Mouse (Mus musculus) C2C12 (cell line): ENCODE results near the gene Ifi35. TPM values are rescaled to one million over a fixed set of nuclear protein-coding genes. Genes with fewer than 3 reads are reported as not detected.

ENCODE experiments used
- H3K27me3 ChIP-seq: one replicate; pipeline ENCODE4 v1.6.1; 2011; ENCODE audit not compliant: control insufficient read depth, insufficient read depth, insufficient read length
- H3K36me3 ChIP-seq: one replicate; pipeline ENCODE4 v1.6.1; 2011; ENCODE audit not compliant: control insufficient read depth, insufficient read depth
- H3K4me3 ChIP-seq: one replicate; pipeline ENCODE4 v1.5.1; 2011; ENCODE audit warnings: mild to moderate bottlenecking, control low read depth; ENCODE audit not compliant: poor library complexity, insufficient read depth, severe bottlenecking
- H3K79me2 ChIP-seq: one replicate; pipeline ENCODE4 v1.6.1; 2011; ENCODE audit not compliant: control insufficient read depth, insufficient read depth
- H3K79me3 ChIP-seq: one replicate; pipeline ENCODE4 v1.6.1; 2011; ENCODE audit warnings: low read depth, control low read depth
- H3ac ChIP-seq: one replicate; pipeline ENCODE3; 2011; ENCODE audit warnings: low read depth; ENCODE audit not compliant: control insufficient read depth, insufficient read length
- CEBPB ChIP-seq: IDR thresholded peaks from one replicate; pipeline ENCODE4 v1.6.1; 2011; ENCODE audit warnings: low read depth, mild to moderate bottlenecking, control low read depth, moderate library complexity
- CTCF ChIP-seq: IDR thresholded peaks from one replicate; pipeline ENCODE4 v1.5.1; 2011; ENCODE audit not compliant: control insufficient read depth, insufficient read depth, insufficient read length
- FOSL1 ChIP-seq: IDR thresholded peaks from one replicate; pipeline ENCODE4 v1.8.0; 2011; ENCODE audit warnings: mild to moderate bottlenecking, low read length; ENCODE audit not compliant: poor library complexity, insufficient read depth, severe bottlenecking
- MAX ChIP-seq: IDR thresholded peaks from one replicate; pipeline ENCODE4 v1.6.1; 2011; ENCODE audit warnings: mild to moderate bottlenecking, control low read depth
- MYOD1 ChIP-seq: IDR thresholded peaks from one replicate; pipeline ENCODE4 v1.6.1; 2011; ENCODE audit warnings: low read depth; ENCODE audit not compliant: control insufficient read depth, insufficient read length
- MYOG ChIP-seq: IDR thresholded peaks from one replicate; pipeline ENCODE4 v1.6.1; 2011; ENCODE audit not compliant: control insufficient read depth, insufficient read length; ENCODE audit errors: extremely low read depth
- USF1 ChIP-seq: IDR thresholded peaks from one replicate; pipeline ENCODE4 v1.6.1; 2011; ENCODE audit warnings: low read depth, mild to moderate bottlenecking, control low read depth, moderate library complexity
- long read RNA-seq, 2 experiments: library from polyadenylated mRNA; unstranded; transcript quantifications; one replicate each; pipeline ENCODE4 v2.0.0; 2019 to 2020
- polyA plus RNA-seq: library from polyadenylated mRNA; unstranded; fragments of >200 nt; fragmentation: generic; extraction: Trizol; gene quantifications from one replicate; pipeline ENCODE4 v1.2.1, GENCODE M21; 2012; ENCODE audit warnings: missing spikeins

Gene Ifi35
- polyA plus RNA-seq, result 23.4 TPM
- long read RNA-seq, experiment 1, transcript Ifi35-201 (7 exons, 1,362 nt), result major isoform, 38 of 48 reads
- long read RNA-seq, experiment 1, partial matches to known transcripts, result 8 of 48 reads
- long read RNA-seq, experiment 1, other reads (novel, unspliced or antisense), result 1 of 48 reads
- long read RNA-seq, experiment 2, transcript Ifi35-201 (7 exons, 1,362 nt), result major isoform, 13 of 15 reads
- long read RNA-seq, experiment 2, partial matches to known transcripts, result 0 of 15 reads
- long read RNA-seq, experiment 2, other reads (novel, unspliced or antisense), result 2 of 15 reads

DNA sequence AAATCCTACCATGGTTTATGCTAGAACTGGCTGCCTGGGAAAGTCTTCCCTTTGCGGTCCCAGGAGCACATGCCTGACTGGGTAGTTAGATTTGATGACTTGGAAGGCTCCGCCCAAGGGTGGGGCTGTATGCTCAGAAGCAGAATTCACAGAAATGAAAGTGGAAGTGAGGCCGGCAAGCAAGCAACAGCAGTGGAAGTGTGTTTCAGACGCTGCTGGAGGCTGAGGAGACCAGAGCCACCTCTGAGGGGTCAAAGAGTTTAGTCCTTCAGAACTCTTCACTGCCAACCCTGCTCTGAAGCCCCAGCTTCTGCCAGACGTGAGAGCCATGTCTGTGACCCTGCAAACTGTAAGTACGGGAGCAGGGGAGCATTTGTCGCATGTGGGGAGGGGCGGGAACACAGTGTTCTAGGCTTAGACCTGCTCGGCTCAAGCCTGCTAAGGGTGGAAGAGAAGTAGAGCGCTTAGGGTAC is at the start of gene Ifi35:
Gene Ifi35, plus strand, starts transcription at position 134 of the 473 bp plus-strand sequence.
- Histone ChIP-seq H3K79me2 (peaks cover 62% of the 10 kb centered on the region), H3K79me3 (peaks cover 29% of the 10 kb centered on the region), H3ac (peak within 1 kb of the TSS; percentile 52), H3K36me3 (peaks cover 29% of the 10 kb centered on the region), H3K4me3 (peak within 1 kb of the TSS; percentile 44), H3K27me3 (no peaks in the 10 kb centered on the region)
- TF ChIP-seq MYOG, result no peak
- peak; percentile 81 for TF ChIP-seq MAX
- TF ChIP-seq CEBPB, result no peak
- TF ChIP-seq USF1, result no peak
- no peak for TF ChIP-seq FOSL1
- no peak for TF ChIP-seq MYOD1

DNA sequence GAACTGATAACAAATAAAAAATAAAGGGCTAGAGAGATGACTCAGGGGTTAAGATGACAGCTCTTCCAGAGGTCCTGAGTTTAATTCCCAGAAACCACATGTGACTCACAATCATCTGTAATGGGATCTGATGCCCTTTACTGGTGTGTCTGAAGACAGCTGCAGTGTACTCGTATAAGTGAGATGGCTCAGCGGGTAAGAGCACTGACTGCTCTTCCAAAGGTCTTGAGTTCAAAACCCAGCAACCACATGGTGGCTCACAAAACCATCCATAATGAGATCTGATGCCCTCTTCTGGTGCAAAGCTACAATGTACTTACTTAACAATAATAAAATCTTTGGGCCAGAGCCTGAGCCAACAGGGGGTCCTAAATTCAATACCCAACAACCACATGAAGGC is 32.9 kb upstream of the Ifi35 start:
- peaks cover 14% of the 10 kb centered on the region for H3K79me2 ChIP-seq
- no peaks in the 10 kb centered on the region for H3K27me3 ChIP-seq
- H3ac ChIP-seq, result no peak overlapping the region
- no peak overlapping the region for H3K4me3 ChIP-seq
- TF ChIP-seq CTCF, result no peak
- TF ChIP-seq CEBPB, result no peak
- TF ChIP-seq MAX, result peak; percentile 84
- TF ChIP-seq FOSL1, result peak; percentile 56
- peak; percentile 70 for TF ChIP-seq USF1
- no peak for TF ChIP-seq MYOG
- peak; percentile 69 for TF ChIP-seq MYOD1
- no peaks in the 10 kb centered on the region for H3K79me3 ChIP-seq
- H3K36me3 ChIP-seq, result peaks cover 32% of the 10 kb centered on the region

DNA sequence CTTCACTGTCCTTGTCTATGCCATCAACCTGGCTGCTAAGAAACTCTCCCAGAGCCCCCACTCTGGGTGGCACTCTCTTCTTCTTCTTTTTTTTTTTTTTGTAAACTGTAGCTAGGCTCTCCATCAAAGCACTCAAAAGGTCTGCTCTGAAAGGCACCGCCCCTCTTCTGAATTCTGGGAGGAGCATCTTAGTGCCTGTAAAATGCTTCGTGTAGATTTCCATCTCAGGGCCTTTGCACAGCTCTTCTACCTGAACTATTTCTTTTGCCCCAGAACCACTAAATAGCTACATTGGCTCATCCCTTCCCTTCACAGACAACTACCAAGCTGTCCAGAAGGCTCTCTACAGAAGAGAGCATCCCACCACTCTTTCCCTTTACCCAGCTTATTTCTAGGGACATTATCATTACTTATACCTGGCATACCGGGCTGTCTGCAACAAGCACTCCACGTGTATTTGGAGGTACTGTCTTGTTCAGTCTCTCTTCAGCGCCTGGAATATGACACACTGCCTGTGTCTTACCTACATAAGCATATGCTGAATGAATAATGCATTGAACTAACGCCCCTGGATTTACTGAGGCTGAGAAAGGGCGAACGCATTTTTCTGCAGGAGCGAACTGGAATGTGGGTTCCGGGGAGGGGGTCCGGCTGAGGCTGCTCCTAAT is 31.6 kb upstream of the Ifi35 start:
- Histone ChIP-seq H3K79me2 (peaks cover 14% of the 10 kb centered on the region), H3K79me3 (no peaks in the 10 kb centered on the region), H3ac (peak overlapping the region; percentile 73), H3K36me3 (peaks cover 21% of the 10 kb centered on the region), H3K27me3 (no peaks in the 10 kb centered on the region), H3K4me3 (peak overlapping the region; percentile 84)
- TF ChIP-seq MYOD1 (no peak), CEBPB (no peak), MAX (no peak), MYOG (no peak), CTCF (no peak), FOSL1 (no peak), USF1 (no peak)

DNA sequence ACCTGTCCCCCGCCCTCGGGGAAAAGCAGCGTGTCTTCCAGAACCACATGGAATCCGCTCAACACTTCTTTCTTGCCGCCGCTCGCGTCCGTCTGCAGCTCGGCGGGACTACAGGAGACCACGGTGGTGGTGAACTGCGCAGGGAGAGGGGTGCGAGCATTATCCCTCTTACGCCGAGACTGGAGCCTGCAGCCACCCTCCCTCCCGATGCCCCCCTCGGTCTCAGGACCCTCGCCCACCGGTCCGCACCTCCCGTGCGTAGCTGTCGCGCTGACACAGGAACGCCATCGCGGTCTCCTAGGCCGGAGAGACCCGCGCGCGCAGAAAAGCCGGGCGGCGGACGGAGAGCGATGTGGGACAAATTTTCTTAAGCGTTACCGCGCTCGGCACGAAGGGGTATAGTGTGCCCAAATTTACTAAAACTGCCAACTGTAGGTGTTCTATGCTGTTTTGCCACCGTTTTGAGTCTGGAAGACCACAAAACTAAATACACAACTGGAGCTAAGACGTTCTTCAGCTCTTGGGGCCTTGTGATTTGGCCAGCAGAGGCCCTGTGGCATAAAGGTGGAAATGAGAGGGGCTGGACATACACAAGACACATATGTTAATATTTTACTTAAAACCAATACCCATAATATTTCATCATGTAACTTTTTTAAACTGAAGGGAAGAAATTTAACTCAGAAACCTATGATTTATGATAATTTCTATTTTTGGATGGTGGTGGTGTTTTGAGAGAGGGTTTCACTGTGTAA is 30.9 kb upstream of the Ifi35 start, which contains the start of gene Aarsd1:
Gene Aarsd1, minus strand, starts transcription at position 515 of the 755 bp plus-strand sequence.
- TF ChIP-seq USF1 (no peak), MAX (no peak), CEBPB (no peak), MYOD1 (no peak)
- Histone ChIP-seq H3K27me3 (no peaks in the 10 kb centered on the region), H3ac (peak within 1 kb of the TSS; percentile 73), H3K79me3 (no peaks in the 10 kb centered on the region), H3K79me2 (peaks cover 14% of the 10 kb centered on the region), H3K36me3 (peaks cover 14% of the 10 kb centered on the region), H3K4me3 (peak within 1 kb of the TSS; percentile 84)

DNA sequence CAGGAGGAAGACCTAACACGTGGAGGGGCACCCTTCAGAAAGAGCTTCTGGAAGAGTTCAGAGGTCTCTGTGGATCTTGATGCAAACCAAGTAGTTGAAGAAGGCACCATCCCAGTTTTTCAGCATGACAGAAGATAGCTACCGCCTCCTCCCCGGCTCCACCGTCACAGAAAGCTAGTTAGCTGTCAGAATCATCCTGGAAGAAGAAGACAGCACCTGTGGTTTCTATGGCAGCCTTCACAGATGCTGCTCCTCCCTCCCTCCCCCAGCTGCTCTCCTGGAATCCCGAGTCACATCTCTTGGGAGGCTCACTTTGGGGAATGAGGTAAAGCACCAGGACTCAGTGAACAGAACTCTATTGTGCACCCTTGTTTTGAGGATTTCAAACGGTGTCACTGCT is 29.2 kb upstream of the Ifi35 start:
- no peaks in the 10 kb centered on the region for H3K27me3 ChIP-seq
- no peak overlapping the region for H3ac ChIP-seq
- no peaks in the 10 kb centered on the region for H3K79me3 ChIP-seq
- peaks cover 14% of the 10 kb centered on the region for H3K79me2 ChIP-seq
- H3K4me3 ChIP-seq, result no peak overlapping the region
- TF ChIP-seq FOSL1 (no peak), MAX (no peak), CTCF (no peak), CEBPB (no peak), USF1 (no peak), MYOD1 (no peak)
- peaks cover 3% of the 10 kb centered on the region for H3K36me3 ChIP-seq
